Mouse (Mus musculus): Measurements from ENCODE around the gene Actn4.

- TF ChIP-seq POLR2A (IDR thresholded peaks at IDR 0.05; ENCODE audit: control insufficient read depth, extremely low read depth, insufficient read depth, low read length, poor library complexity): no peak
- no peak for TF ChIP-seq CTCF (IDR thresholded peaks at IDR 0.05; ENCODE audit: borderline replicate concordance, control insufficient read depth, extremely low read depth, insufficient read depth, low read length, poor library complexity)
These were observed 28.3 kb downstream of the Actn4 start for GRCm38 (mm10) chr7:28933825-28934224.
